Mouse (Mus musculus): ENCODE results near the gene Gtf3c4.

DNA sequence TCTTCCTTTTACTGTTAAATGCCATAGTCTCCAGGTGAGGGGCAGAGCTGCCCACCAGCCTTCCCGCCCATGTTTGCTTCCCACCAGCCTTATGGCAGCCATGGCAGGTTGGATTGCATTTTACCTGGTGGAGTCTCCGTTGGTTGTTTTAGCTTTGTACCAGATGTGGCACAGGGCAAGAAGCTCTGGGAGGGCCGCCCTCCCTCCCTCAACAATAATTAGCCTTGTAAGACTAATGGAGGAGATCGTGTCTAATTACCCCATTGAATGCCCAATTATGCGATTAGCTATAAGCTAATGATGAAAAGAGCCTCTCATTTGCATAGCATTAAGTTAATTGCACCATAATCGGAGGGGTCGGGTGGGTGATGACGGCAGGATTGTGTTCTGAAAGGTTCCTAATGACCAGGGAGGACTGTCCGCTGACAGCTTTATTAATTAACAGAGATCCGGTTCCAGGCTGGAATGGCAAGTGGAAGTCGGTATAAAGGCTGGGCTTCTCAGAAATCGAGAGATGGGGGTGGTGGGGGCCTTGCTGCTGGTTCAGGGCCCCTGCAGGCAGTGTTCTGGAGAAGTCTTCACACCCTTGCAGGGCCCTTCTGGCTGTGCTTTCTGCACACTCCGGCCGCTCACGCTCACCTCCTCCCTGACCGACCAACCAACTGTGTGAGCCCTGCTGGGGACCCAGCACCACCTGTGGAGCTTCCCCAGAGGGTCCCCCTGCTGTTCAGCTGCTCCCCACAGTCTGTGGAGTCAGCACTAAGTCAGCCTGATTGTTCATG, 60.0 kb downstream of the Gtf3c4 start:
- TF ChIP-seq CTCF (IDR thresholded peaks at IDR 0.05) (no peak), EP300 (IDR thresholded peaks at IDR 0.05) (no peak)
